Mouse (Mus musculus) kidney, adult 9 months (tissue): ENCODE results near the gene Trp53.

Experiments used
- DNase-seq: peaks from one replicate; pipeline ENCODE4 v3.0.0; 2022

Trp53 gene

DNA sequence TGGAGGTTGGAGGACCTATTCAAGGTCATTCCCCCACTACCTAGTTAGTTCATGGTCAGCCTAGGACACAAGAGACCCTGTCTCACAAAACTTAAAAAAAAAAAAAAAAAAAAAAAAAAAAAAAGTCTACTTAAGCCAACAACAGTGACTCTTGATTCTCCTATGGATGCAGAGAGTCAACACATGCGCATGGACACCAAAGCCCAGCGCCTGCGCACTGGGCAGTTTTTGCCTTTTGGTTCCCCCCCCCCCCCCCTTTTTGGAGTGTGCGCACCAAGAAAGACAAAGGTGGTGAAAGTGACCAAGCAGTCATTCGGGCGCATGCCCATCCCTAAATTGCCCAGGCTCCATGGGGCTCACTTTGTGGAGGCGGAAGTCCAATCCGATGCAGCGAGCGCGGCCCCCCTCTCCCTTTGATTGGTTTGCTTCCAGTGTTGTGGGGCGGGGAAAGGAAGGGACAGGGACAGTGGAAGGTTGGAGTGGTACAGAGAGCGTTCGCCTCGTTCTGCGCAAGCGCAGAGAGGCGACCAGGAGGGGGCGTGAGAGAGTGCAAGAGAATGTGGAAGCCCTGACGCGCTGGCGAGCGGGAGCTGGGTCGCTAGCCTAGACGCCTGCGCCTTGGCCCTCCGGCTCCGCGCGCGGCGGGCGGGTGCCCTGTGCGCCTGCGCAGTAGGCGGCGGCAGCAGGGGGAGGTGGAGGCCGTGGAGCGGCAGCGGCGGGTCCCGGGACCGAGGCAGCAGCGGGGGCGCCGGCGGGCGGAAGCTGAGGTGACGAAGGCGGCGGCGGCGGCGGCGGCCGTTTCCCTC is 52.3 kb downstream of the Trp53 start, which contains the start of gene Fxr2:
TSS of gene Fxr2 (plus strand) at position 707 of the 806 bp plus-strand sequence.
- peak; percentile 100 for DNase-seq

DNA sequence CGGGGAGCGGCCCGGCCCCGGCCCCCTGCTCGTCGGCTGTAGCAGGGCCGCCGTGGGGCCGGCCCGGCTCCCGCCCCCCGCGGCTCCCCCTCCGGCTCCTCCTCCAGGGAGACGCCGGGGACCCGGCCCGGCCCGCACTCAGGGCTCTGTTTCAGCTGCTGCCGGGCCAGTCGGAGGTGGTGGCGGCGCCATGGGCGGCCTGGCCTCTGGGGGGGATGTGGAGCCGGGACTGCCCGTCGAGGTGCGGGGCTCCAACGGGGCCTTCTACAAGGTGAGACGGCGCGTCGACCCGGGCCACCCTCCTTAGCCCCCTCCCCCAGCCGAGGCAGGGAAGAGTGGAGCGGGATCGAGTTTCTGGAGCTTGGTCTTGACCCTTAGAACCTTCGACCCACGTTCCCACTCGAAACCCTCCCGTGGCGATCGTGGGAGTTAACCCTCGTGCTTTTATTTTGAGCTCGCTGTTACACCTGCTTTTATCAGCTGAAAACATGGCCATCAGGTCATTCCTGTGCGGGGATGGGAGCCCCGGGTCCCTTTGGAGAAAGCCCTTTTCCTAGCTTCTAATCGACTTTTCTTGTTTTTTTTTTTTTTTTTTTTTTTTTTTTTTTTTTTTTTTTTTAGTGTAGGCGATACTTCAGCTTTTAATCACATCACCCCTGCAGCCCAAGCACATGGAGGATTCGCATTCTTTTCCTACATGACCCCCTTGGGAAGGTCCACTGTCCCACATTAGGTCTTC is 53.1 kb downstream of the Trp53 start:
- no peak for DNase-seq

DNA sequence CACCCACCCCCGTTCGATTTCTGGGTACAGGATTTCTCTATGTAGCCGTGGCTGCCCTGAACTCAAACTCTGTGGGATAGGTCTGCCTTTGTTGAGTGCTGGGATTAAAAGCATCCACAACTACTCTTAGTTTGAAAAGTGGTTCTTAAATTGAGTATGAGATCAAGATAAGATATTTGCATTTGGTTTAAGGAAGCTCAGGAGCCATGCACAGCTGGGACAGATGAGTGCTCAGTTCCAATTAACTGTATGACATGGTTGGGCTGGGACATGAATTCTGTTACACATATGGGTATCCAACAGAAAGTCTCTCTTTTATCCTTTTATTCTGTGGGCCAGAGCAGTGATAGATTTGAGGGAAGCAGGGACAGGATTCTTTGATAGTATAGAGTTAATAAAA is 55.3 kb downstream of the Trp53 start:
- no peak for DNase-seq
